In genomic region chr15:92526731-92527130, GRCm38 (mm10) we compare ENCODE assay signal across 8 mouse cellular contexts.
DNase-seq lines count a peak whose midpoint lies in the region; ATAC-seq and TF ChIP-seq lines count a peak whose summit lies in the region.

No protein-coding gene starts in this region.

- no peak overlapping the region for H3K4me3 ChIP-seq in layer of hippocampus, adult 2 months
- no peak overlapping the region for H3K4me3 ChIP-seq in lung, embryonic 14.5 days (ENCODE audit: low read depth, low read length)

- no peak overlapping the region for H3K4me2 ChIP-seq in lung, embryonic 14.5 days

- ATAC-seq in lung, embryonic 14.5 days (ENCODE audit: insufficient read depth), result no peak
- ATAC-seq in frontal cortex, adult (ENCODE audit: low TSS enrichment), result no peak

- no peaks in the 10 kb centered on the region for H3K36me3 ChIP-seq in lung, embryonic 14.5 days (ENCODE audit: insufficient read depth)

- 71% methylated on average over 4 of the region's 4 CpGs for WGBS in lung, embryonic 14.5 days

- peak; percentile 78 for TF ChIP-seq CTCF in layer of hippocampus, adult 2 months (conservative IDR thresholded peaks at IDR 0.05)
- peak; percentile 68 for TF ChIP-seq CTCF in lung, embryonic 14.5 days (IDR thresholded peaks at IDR 0.05; ENCODE audit: low read depth)

- H3K9me3 ChIP-seq in lung, embryonic 14.5 days (ENCODE audit: low read depth, low read length), result peaks cover 6% of the 10 kb centered on the region; the same call in 1 of the 2 replicates

- H3K27ac ChIP-seq in layer of hippocampus, adult 2 months, result no peak overlapping the region
- H3K27ac ChIP-seq in lung, embryonic 14.5 days (ENCODE audit: low read depth), result no peak overlapping the region

- no peaks in the 10 kb centered on the region for H3K4me1 ChIP-seq in lung, embryonic 14.5 days (ENCODE audit: insufficient read depth)

- H3K27me3 ChIP-seq in lung, embryonic 14.5 days (ENCODE audit: insufficient read depth, low read length), result no peaks in the 10 kb centered on the region

- H3K9ac ChIP-seq in lung, embryonic 14.5 days, result no peak overlapping the region

- DNase-seq in adrenal gland, postnatal 14 days, result peak; percentile 26
- DNase-seq in adrenal gland, postnatal 25 days, result no peak
- peak in 1 of 2 experiments; percentile 46 for DNase-seq in layer of hippocampus, adult 2 months (ENCODE audit: low spot score in 2 of 2)
- no peak for DNase-seq in layer of hippocampus, adult 11-12 months (ENCODE audit: low spot score)
- peak; percentile 77 for DNase-seq in ES-CJ7 (ENCODE audit: low read depth, low spot score)
- peak; percentile 56 for DNase-seq in lung, embryonic 14.5 days
- DNase-seq in urinary bladder, postnatal 36 days (ENCODE audit: low spot score in 2 of 2), result no peak

Comparison
In these comparisons a context has a peak if more than half of its experiments do, and no peak if none do; other contexts are left out.
1. DNase-seq: peak in adrenal gland, postnatal 14 days (single experiment), ES-CJ7 (single experiment) and lung, embryonic 14.5 days (single experiment); none in adrenal gland, postnatal 25 days (single experiment), layer of hippocampus, adult 11-12 months (single experiment) and urinary bladder, postnatal 36 days (0 of 2).